Mouse (Mus musculus): ENCODE measurements at regions not wholly inside any gene's neighbourhood (a gene's known extent, or its start where the extent isn't known, plus 50 kb on each side); places are given as distances from the start of the nearest gene placed in this dataset.

DNA sequence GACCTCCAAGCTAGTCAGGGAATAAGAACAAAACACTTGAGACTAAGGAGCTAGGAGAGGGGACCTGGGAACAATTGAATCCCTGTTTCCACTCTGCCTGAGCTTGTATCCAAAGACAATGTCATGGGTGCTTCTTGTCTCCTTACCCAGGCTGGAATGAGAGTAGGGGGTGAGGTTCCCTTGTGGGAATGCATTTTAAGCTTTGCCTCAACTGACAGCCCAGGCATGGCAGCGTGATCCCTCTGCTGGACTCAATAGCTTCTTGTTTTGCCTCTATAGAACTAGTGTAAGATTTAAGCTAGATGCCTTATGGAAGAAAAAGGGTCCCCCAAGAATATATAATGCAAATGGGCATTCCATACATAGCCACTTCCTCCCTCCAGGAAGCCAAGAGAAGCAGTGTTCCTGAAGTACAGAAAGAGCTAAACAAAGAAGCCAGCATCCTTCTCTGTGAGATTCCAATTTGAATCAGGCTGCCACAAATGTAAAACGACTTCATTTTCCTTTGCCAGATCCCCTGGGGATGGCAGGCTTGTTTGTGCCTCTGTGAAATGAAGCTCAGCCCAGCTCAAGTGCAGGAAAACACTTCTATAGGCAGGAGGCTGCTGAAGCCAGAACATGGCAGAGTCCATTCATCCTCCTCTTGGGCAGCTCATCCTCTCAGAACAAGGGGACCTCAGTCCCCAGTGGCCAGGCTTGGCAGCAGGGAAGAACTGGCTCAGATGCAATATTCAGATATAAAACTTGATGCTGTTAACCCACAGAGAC, 339.3 kb upstream of the Trib2 start:
- no peak for ATAC-seq (replicated peaks; ENCODE audit: low FRiP score, poor library complexity, severe bottlenecking)

DNA sequence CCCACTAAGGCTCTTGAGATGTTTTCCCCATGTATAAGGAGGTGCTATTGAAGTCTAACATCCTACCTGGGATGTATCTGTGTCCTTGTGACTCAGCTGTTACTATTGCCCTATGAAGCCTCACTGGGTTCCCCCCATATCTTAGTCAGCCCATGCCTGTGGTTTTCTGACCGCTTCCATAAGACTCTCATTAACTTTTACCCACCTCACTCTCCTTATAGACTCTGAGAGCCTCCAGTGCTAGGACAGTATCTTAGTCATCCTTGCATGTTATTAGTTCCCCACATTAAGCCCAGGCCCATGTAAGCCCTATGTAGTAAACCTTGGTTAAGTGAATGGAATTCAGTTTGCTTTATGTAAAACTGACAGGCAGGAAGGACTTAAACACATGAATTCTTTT, 337.5 kb upstream of the Trib2 start:
- ATAC-seq (replicated peaks; ENCODE audit: low FRiP score, poor library complexity, severe bottlenecking) = no peak

DNA sequence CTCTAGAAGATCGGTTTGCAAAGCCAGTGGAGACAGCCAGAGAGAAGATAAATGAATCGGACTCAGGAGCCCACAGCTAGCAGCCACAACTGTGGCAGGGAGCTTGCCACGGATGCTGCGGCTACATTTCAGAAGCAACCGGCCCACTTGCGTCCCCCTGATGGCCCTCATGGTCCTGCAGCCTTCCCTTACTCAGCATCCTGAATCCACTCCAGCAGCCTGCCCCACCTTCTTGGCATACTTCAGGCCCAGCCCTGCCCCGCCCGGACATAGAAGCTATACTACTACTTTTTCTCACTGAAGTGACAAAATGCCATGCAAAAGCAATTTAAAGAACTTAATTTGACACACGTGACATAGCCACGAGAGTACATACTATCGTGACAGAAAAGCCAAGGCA, 335.4 kb upstream of the Trib2 start:
- ATAC-seq (replicated peaks; ENCODE audit: low FRiP score, poor library complexity, severe bottlenecking) = no peak

DNA sequence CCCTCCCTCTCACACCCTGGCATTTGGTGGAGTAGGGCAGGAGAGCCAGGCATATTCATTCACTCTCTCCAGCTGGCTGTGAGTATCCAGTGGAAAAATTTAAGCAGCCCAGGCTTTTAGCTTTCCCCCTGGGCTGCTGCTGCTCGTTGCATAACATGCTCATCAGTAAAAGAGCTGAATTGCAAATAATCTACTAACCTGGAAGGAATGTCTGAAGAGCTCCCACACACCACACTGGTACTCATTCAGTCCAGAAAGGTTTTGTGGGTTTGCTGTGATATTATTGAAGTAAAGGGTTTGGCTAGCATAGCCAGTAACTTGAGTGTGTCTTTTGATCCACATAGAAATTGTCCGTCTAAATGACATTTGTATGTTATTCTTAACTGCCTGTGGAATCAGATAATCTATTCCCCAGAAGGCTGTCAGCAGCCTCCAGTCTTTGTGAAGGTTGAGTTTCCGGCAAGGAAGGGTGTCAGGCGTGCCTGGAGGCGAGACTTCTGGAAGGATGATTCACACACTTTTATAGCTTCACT, 334.5 kb upstream of the Trib2 start:
- ATAC-seq (replicated peaks; ENCODE audit: low FRiP score, poor library complexity, severe bottlenecking) = no peak

DNA sequence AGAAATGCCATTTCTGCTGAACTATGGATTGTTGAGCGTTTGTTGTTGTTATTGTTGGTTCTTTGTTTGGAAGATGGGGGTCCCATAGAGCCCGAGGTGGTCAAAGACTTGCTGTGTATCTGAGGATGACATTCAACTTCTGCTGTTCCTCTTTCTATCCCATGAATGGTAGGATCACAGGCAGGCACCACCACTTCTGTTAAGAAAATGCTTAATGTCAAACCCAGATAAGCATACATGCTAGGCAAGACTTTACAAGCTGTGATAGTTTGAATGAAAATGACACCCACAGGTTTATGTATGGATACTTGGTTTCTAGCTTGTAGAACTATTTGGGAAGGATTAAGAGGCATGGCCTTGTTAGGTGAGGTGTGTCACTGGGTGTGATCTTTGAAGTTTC, 330.2 kb upstream of the Trib2 start:
- no peak for ATAC-seq (replicated peaks; ENCODE audit: low FRiP score, poor library complexity, severe bottlenecking)

DNA sequence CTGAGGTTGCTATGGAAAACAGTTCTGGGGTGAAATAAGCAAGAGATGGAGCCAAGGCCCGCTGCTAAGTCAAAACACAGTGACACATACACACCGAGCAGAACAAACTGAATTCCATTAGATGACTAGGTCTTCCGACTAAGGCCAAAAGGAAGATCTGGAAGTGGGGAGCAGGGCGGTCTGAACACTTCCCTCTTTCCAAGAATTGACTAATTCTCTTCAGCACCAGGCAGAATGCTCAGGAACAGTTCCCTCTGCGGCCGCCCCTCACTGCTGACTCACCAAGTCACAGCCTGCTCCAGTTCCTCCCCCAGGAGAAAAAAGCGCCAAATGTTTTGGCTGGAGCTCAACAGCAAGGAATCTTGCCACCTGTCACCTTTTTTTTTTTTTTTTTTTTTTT, 328.9 kb upstream of the Trib2 start:
- no peak for ATAC-seq (replicated peaks; ENCODE audit: low FRiP score, poor library complexity, severe bottlenecking)

DNA sequence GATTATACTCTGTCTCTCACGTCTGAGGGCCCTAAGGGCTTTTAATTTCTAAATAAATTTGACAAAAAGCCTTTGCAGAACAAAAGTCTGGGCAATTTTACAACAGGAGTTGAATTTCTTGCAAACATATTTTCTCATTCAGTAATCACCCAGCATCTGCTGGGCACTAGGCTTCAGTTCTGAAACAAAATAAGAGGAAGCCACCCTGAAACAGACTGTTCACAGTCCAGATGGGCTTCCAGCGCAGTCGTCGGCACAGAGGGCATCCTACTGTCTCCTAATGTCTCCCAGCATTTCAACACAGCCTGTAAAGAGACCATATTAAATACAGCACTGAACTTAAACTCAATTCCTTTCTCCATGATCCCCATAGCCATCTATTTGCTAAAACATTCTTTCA, 324.5 kb upstream of the Trib2 start:
- ATAC-seq (replicated peaks; ENCODE audit: low FRiP score, poor library complexity, severe bottlenecking) = no peak

DNA sequence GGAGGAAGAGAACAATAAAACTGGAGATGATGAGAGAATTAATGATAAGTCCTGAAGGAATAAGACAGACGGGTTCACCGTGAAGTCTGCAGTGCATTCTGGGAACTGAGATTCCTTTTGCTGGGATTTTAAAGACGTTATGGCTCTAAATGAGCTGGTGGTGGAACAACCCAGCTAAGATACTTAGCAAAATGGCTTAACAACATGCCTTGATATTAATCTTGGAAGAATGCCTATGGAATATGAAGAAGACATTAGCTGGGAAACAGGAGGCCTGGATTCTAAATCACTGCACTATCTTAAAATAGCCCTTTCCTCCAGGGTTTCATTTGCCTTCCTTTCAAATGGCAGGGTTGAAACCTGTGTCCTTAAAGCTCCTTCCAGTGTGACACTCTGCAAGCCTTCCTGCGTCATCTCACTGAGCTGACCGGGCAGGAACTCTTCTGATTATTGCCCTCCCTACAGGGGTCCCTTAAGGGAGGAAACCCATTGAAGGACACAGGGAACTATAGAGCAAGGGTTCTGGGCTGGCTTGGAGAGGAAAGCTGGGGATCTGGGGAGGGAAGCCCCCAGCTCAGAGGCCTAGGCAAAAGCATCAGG, 323.9 kb upstream of the Trib2 start:
- no peak for ATAC-seq (replicated peaks; ENCODE audit: low FRiP score, poor library complexity, severe bottlenecking)

DNA sequence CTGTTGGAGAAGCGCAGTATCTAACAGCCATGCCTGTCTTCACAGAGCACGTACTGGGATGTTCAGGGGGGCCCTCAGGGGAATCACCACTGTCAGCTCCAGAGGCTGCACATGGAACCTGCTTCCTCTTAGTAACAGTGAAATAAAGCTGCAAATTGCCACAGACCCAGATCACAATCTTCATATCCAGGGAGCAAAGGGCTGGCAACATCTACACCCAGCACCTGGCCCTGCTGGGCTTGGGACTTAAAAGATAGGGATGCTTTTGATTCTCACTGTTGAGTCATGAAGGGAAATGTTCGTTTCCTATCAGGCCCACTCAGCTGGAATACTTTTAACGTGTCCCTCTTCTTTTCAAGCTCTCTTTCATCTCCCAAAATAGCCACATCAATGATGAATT, 322.4 kb upstream of the Trib2 start:
- no peak for ATAC-seq (replicated peaks; ENCODE audit: low FRiP score, poor library complexity, severe bottlenecking)

DNA sequence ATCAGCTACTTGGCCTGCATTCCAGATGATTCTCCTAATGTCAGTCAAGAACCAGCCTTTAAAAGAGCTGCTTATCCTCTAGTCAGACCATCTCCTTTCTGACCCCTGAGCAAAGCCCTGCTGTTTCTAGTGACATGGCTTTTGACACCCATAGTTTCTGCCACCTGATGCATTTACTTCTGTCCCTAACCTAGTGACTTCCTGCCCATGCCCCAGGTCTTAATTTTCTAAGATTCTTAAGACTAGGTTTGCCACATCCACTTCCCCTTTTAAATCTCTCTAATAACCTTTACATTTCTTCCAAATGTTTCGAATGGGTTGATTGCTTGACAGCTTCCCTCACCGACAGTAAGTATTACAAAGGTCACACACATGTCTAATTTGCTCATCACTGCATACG, 321.1 kb upstream of the Trib2 start:
- no peak for ATAC-seq (replicated peaks; ENCODE audit: low FRiP score, poor library complexity, severe bottlenecking)

DNA sequence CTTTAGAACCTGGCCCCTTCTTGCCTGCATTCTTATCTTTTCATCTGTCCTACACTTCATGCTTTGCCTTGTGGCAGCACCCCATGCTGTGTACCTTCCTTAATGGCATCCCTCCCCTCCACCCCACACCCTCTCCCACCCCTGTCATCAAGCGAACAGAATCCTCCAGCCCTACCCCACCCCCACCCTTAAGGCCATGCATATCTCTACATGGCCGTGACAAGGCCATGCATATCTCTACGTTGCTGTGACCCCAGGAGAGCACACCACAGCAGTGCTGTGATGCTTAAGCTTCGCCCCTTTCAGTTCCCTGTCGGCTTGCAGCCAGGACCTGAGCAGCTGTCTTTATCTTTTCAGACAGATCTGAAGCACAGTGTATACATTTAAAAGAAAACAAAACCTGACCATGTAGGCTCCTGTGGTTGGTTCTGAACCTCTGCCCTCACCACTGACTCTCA, 319.5 kb upstream of the Trib2 start:
- ATAC-seq (replicated peaks; ENCODE audit: low FRiP score, poor library complexity, severe bottlenecking) = no peak

DNA sequence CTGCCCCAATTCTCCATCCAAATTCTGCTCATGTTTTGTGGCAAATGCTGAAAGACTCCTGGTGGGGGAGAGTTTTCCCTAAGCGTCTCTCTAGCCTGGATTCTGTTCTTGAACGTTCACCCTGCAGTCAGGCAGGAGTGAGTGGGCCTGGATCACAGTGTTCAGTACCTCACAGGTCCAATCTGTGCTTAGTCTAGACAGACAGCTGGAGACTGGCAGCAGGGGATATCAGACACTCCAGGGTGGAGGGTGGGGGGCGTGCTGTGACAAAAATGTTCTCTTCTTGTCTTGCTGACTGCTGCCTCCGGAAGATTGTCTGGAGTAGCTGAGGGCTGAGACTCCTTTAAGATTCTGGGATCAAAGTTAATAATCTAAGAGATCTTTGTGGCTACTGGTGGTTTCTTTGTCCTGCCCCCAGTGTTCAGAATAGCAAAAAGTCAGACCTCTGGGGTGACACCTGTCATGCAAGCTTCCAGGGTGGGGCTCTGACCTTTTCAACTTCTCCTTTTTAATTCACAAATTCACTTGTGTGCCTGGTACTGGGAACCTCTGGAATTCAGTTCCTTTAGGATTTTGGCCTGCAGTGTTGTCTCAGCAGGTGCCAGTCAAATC, 319.0 kb upstream of the Trib2 start:
- no peak for ATAC-seq (replicated peaks; ENCODE audit: low FRiP score, poor library complexity, severe bottlenecking)

DNA sequence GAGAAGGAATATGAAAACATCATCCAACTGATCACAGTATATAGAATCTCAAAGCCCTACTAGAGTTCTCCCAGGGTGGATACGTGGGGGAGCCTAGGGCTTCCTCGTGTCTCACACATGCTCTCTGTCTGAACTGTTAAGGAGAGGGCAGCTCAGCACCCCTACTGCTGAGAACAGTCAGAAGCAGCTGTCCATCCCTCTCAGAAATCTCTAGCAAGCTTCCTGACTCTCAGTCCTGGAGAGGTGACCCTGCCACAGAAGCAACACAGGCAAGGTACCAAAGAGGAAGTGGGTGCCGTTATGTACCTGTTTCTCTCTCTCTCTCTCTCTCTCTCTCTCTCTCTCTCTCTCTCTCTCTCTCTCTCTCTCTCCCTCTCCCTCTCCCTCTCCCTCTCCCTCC, 317.7 kb upstream of the Trib2 start:
- no peak for ATAC-seq (replicated peaks; ENCODE audit: low FRiP score, poor library complexity, severe bottlenecking)

DNA sequence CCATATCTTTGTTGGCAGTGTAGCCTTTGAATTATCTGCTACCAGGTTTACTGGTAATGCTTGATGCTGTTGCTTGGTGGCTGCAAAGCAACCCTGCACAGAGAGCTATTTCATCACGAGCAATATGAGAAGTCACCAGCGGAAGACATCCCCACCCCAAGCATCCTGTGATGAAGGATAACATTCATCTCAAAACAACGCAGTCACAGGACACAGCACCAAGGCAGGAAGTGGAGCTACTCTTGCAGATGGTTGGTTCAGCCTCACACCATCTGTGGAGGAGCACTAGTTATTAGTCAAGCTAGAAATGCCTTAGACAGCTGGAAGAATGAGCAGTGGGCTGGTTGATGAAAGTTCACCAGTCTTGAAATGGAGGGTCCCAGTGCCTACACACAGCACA, 316.5 kb upstream of the Trib2 start:
- ATAC-seq (replicated peaks; ENCODE audit: low FRiP score, poor library complexity, severe bottlenecking) = no peak

DNA sequence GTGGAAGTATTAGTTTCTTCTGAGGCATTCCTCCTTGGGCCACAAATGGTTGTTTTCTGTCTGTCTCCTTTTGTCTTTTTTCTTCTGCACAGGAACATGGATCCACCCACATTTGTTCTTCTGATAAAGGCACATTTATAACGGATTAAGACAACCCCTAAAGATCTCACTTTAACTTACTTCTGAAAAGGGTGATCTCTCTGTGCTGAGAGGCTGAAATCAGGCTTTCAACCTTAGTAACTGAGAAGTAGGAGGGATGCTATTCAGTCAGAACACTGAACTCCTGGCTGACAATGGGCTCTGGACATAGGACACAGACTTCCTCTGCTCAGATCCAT, 315.0 kb upstream of the Trib2 start:
- no peak for ATAC-seq (replicated peaks; ENCODE audit: low FRiP score, poor library complexity, severe bottlenecking)

DNA sequence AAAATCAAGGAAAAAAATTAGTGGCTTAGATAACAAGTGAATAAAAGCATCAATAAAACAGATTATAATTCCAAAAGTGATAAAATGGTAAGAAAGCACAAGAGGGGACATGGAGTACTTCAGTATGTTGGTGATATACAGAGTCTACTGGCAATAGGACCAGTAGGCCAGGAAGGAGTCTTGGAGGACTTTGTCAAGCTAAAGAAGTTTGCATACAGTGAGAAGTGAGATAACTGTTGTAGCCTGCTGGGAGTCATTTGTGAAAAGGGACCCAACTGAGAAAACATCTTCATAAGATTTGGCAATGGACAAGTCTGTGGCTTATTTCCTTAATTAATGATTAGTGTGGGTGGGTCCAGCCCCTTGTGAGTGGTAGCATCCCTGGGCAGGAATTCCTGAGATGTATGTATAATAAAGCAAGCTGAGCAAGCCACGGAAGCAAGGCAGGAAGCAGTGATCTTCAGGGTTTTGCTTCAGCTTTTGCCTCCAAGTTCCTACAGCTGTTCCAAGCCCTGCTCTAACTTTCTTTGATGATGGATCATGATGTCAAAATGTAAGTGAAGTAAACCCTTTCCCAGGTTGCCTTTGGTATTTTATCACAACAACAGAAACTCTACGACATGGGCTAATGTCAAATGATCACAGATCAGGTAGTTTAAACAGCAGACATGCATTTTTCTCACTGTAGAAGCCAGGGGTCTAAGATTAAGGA, 314.5 kb upstream of the Trib2 start:
- no peak for ATAC-seq (replicated peaks; ENCODE audit: low FRiP score, poor library complexity, severe bottlenecking)

DNA sequence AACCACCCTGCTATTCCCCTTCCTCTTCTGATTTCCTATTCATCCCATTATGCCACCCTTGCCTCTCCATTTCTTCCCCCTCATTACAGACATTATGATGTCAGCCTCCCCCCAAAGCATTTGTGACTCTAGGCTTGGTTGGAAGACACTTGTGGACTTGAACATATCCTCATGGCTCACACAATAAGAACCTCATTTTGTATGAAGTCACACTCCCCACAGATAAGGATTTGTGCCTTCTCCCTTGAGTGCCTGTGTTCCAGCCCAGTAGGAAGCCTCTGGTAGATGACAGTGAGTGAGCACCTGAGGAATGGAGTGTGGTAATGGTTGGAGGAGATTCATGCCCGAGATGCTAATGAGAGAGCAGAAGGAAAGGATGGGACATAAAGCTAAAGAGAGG, 313.9 kb upstream of the Trib2 start:
- ATAC-seq (replicated peaks; ENCODE audit: low FRiP score, poor library complexity, severe bottlenecking) = no peak

DNA sequence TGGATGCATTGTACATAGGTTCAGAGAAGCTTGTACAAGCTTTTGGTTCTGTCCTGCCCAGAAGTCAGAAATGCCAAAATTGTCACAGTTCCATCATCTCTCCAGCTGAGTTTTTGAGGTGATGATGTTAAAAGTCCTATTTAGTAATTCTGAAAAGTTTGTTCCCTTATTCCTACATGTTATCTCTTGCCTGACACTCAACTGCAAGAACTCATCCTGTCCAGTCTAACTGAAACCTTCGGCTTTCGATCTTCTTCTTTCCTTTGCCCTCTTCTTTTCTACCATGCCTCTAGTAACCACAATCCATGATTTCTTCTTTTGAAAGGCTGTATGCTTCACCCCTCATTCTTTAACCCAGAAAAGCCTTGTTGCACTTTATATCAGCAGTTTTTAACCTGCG, 313.2 kb upstream of the Trib2 start:
- ATAC-seq (replicated peaks; ENCODE audit: low FRiP score, poor library complexity, severe bottlenecking) = no peak

DNA sequence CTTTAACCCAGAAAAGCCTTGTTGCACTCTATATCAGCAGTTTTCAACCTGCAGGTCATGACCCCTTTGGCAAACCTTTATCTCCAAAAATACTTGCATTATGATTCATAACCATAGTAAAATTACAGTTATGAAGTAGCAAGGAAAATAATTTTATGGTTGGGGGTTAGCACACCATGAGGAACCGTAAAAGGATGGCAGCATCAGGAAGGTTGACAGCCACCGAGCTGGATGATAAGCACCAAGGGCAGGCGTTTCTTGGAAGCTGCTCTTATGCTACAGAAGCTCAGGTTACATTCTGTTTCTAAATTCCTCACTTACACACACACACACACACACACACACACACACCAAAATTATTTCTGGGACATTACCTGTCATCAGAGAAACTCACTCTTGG, 312.5 kb upstream of the Trib2 start:
- ATAC-seq (replicated peaks; ENCODE audit: low FRiP score, poor library complexity, severe bottlenecking) = no peak

DNA sequence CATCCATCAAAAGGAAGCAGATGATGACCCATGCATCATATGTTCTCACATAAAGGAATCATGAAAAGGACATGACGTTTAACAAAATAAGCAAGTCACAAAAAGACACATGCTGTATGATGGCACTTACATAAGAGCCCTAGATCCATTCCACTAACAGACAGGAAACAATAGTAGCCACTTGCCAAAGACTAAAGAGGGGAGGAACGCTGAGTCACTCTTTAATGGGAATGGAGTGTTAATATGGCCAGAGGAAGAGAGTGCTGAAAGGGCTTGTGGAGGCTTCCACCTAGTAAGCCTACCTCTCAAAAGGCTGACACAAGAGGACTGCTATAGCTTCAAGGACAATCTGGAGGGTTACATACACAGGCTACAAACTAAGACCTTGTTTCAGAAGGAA, 308.2 kb upstream of the Trib2 start:
- ATAC-seq (replicated peaks; ENCODE audit: low FRiP score, poor library complexity, severe bottlenecking) = no peak
